Mouse (Mus musculus): ENCODE measurements around the gene Prkn. TPM values are rescaled to one million over a fixed set of nuclear protein-coding genes. Genes with fewer than 3 reads are reported as not detected.
A peak's percentile ranks its signal among the peaks of the same experiment; 100 is the strongest.

Prkn gene
- polyA plus RNA-seq, 1 experiment from 2014 or later, result 3.9 TPM

- Histone ChIP-seq H3K9me3 (ENCODE audit: control insufficient read depth, low read length) (no peaks in the 10 kb centered on the region; the same call in 1 of the 2 replicates), H3K9ac (replicated peaks; ENCODE audit: low read depth, low read length) (no peak overlapping the region), H3K4me3 (replicated peaks; ENCODE audit: low read length) (no peak overlapping the region), H3K27me3 (replicated peaks; ENCODE audit: control insufficient read depth, insufficient read depth, low read length) (no peaks in the 10 kb centered on the region; the same call in 1 of the 2 replicates), H3K27ac (ENCODE audit: low read length) (no peak overlapping the region), H3K4me1 (replicated peaks; ENCODE audit: control insufficient read depth, insufficient read depth, low read length) (no peaks in the 10 kb centered on the region; the same call in 1 of the 2 replicates), H3K4me2 (ENCODE audit: low read length) (no peak overlapping the region), H3K36me3 (ENCODE audit: control insufficient read depth, insufficient read depth) (no peaks in the 10 kb centered on the region)
- ATAC-seq, result no peak
- 32% methylated on average over 4 of the region's 4 CpGs for WGBS
These were observed 980.6 kb downstream of the Prkn start for GRCm38 (mm10) chr17:11820757-11821156.

GRCm38 (mm10) chr17:11829501-11829900, 989.3 kb downstream of the Prkn start:
- no peaks in the 10 kb centered on the region for H3K36me3 ChIP-seq (ENCODE audit: control insufficient read depth, insufficient read depth)
- no peak overlapping the region for H3K9ac ChIP-seq (replicated peaks; ENCODE audit: low read depth, low read length)
- H3K4me2 ChIP-seq (ENCODE audit: low read length), result no peak overlapping the region
- no peak overlapping the region for H3K27ac ChIP-seq (ENCODE audit: low read length)
- ATAC-seq, result no peak
- H3K4me1 ChIP-seq (replicated peaks; ENCODE audit: control insufficient read depth, insufficient read depth, low read length), result no peaks in the 10 kb centered on the region
- 72% methylated on average over 3 of the region's 3 CpGs for WGBS
- H3K27me3 ChIP-seq (replicated peaks; ENCODE audit: control insufficient read depth, insufficient read depth, low read length), result no peaks in the 10 kb centered on the region
- H3K9me3 ChIP-seq (ENCODE audit: control insufficient read depth, low read length), result no peaks in the 10 kb centered on the region; the same call in 1 of the 2 replicates
- H3K4me3 ChIP-seq (replicated peaks; ENCODE audit: low read length), result no peak overlapping the region

- ATAC-seq, result no peak
- Histone ChIP-seq H3K9ac (replicated peaks; ENCODE audit: low read depth, low read length) (no peak overlapping the region), H3K27me3 (replicated peaks; ENCODE audit: control insufficient read depth, insufficient read depth, low read length) (no peaks in the 10 kb centered on the region), H3K4me3 (replicated peaks; ENCODE audit: low read length) (no peak overlapping the region), H3K4me2 (ENCODE audit: low read length) (no peak overlapping the region), H3K9me3 (ENCODE audit: control insufficient read depth, low read length) (no peaks in the 10 kb centered on the region), H3K4me1 (replicated peaks; ENCODE audit: control insufficient read depth, insufficient read depth, low read length) (no peaks in the 10 kb centered on the region), H3K27ac (ENCODE audit: low read length) (no peak overlapping the region), H3K36me3 (ENCODE audit: control insufficient read depth, insufficient read depth) (no peaks in the 10 kb centered on the region)
- WGBS, result 95% methylated on average over 3 of the region's 3 CpGs
These were observed 996.9 kb downstream of the Prkn start for GRCm38 (mm10) chr17:11837121-11837520.

GRCm38 (mm10) chr17:11844436-11844835, 1004.3 kb downstream of the Prkn start:
- Histone ChIP-seq H3K9me3 (ENCODE audit: control insufficient read depth, low read length) (no peaks in the 10 kb centered on the region), H3K27ac (ENCODE audit: low read length) (no peak overlapping the region), H3K4me1 (replicated peaks; ENCODE audit: control insufficient read depth, insufficient read depth, low read length) (no peaks in the 10 kb centered on the region), H3K27me3 (replicated peaks; ENCODE audit: control insufficient read depth, insufficient read depth, low read length) (no peaks in the 10 kb centered on the region), H3K4me2 (ENCODE audit: low read length) (no peak overlapping the region), H3K9ac (replicated peaks; ENCODE audit: low read depth, low read length) (no peak overlapping the region), H3K36me3 (ENCODE audit: control insufficient read depth, insufficient read depth) (no peaks in the 10 kb centered on the region), H3K4me3 (replicated peaks; ENCODE audit: low read length) (no peak overlapping the region)
- no peak for ATAC-seq
- 92% methylated on average over 4 of the region's 4 CpGs for WGBS

GRCm38 (mm10) chr17:11844989-11845388, 1004.8 kb downstream of the Prkn start:
- H3K36me3 ChIP-seq (ENCODE audit: control insufficient read depth, insufficient read depth), result no peaks in the 10 kb centered on the region
- ATAC-seq, result no peak
- no peak overlapping the region for H3K4me3 ChIP-seq (replicated peaks; ENCODE audit: low read length)
- H3K4me1 ChIP-seq (replicated peaks; ENCODE audit: control insufficient read depth, insufficient read depth, low read length), result no peaks in the 10 kb centered on the region
- 87% methylated on average over 3 of the region's 3 CpGs for WGBS
- no peak overlapping the region for H3K4me2 ChIP-seq (ENCODE audit: low read length)
- H3K27ac ChIP-seq (ENCODE audit: low read length), result no peak overlapping the region
- no peak overlapping the region for H3K9ac ChIP-seq (replicated peaks; ENCODE audit: low read depth, low read length)
- H3K9me3 ChIP-seq (ENCODE audit: control insufficient read depth, low read length), result no peaks in the 10 kb centered on the region
- no peaks in the 10 kb centered on the region for H3K27me3 ChIP-seq (replicated peaks; ENCODE audit: control insufficient read depth, insufficient read depth, low read length)

GRCm38 (mm10) chr17:11845506-11845905, 1005.3 kb downstream of the Prkn start:
- 73% methylated on average over 2 of the region's 2 CpGs for WGBS
- H3K27me3 ChIP-seq (replicated peaks; ENCODE audit: control insufficient read depth, insufficient read depth, low read length), result no peaks in the 10 kb centered on the region
- no peaks in the 10 kb centered on the region for H3K36me3 ChIP-seq (ENCODE audit: control insufficient read depth, insufficient read depth)

GRCm38 (mm10) chr17:11854571-11854970, 1014.4 kb downstream of the Prkn start:
- no peak for ATAC-seq
- Histone ChIP-seq H3K9ac (replicated peaks; ENCODE audit: low read depth, low read length) (no peak overlapping the region), H3K27me3 (replicated peaks; ENCODE audit: control insufficient read depth, insufficient read depth, low read length) (no peaks in the 10 kb centered on the region), H3K4me2 (ENCODE audit: low read length) (no peak overlapping the region), H3K36me3 (ENCODE audit: control insufficient read depth, insufficient read depth) (no peaks in the 10 kb centered on the region), H3K27ac (ENCODE audit: low read length) (no peak overlapping the region), H3K4me1 (replicated peaks; ENCODE audit: control insufficient read depth, insufficient read depth, low read length) (no peaks in the 10 kb centered on the region), H3K4me3 (replicated peaks; ENCODE audit: low read length) (no peak overlapping the region), H3K9me3 (ENCODE audit: control insufficient read depth, low read length) (no peaks in the 10 kb centered on the region)
- whole genome bisulfite sequencing, result 82% methylated on average over 10 of the region's 10 CpGs

More at GRCm38 (mm10) chr17:11845506-11845905, 1005.3 kb downstream of the Prkn start:
- no peak overlapping the region for H3K27ac ChIP-seq (ENCODE audit: low read length)
- no peak for ATAC-seq
- no peak overlapping the region for H3K9ac ChIP-seq (replicated peaks; ENCODE audit: low read depth, low read length)
- H3K4me2 ChIP-seq (ENCODE audit: low read length), result no peak overlapping the region
- no peaks in the 10 kb centered on the region for H3K4me1 ChIP-seq (replicated peaks; ENCODE audit: control insufficient read depth, insufficient read depth, low read length)
- H3K9me3 ChIP-seq (ENCODE audit: control insufficient read depth, low read length), result no peaks in the 10 kb centered on the region
- H3K4me3 ChIP-seq (replicated peaks; ENCODE audit: low read length), result no peak overlapping the region

GRCm38 (mm10) chr17:11858772-11859405, 1018.7 kb downstream of the Prkn start:
- 68% methylated on average over 7 of the region's 7 CpGs for WGBS
- Histone ChIP-seq H3K9ac (replicated peaks; ENCODE audit: low read depth, low read length) (no peak overlapping the region), H3K4me3 (replicated peaks; ENCODE audit: low read length) (no peak overlapping the region), H3K4me1 (replicated peaks; ENCODE audit: control insufficient read depth, insufficient read depth, low read length) (no peaks in the 10 kb centered on the region), H3K9me3 (ENCODE audit: control insufficient read depth, low read length) (no peaks in the 10 kb centered on the region), H3K27me3 (replicated peaks; ENCODE audit: control insufficient read depth, insufficient read depth, low read length) (no peaks in the 10 kb centered on the region), H3K27ac (ENCODE audit: low read length) (no peak overlapping the region; the same call in 1 of the 2 replicates), H3K4me2 (ENCODE audit: low read length) (no peak overlapping the region), H3K36me3 (ENCODE audit: control insufficient read depth, insufficient read depth) (no peaks in the 10 kb centered on the region)
- peak; percentile 84 for ATAC-seq

- no peak for ATAC-seq
- Histone ChIP-seq H3K4me3 (replicated peaks; ENCODE audit: low read length) (no peak overlapping the region), H3K9ac (replicated peaks; ENCODE audit: low read depth, low read length) (no peak overlapping the region), H3K4me2 (ENCODE audit: low read length) (no peak overlapping the region), H3K9me3 (ENCODE audit: control insufficient read depth, low read length) (no peaks in the 10 kb centered on the region), H3K27ac (ENCODE audit: low read length) (no peak overlapping the region), H3K27me3 (replicated peaks; ENCODE audit: control insufficient read depth, insufficient read depth, low read length) (no peaks in the 10 kb centered on the region), H3K36me3 (ENCODE audit: control insufficient read depth, insufficient read depth) (no peaks in the 10 kb centered on the region), H3K4me1 (replicated peaks; ENCODE audit: control insufficient read depth, insufficient read depth, low read length) (no peaks in the 10 kb centered on the region)
- WGBS, result 86% methylated on average over 6 of the region's 6 CpGs
These were observed 1021.0 kb downstream of the Prkn start for GRCm38 (mm10) chr17:11861178-11861577.

GRCm38 (mm10) chr17:11862360-11862759, 1022.2 kb downstream of the Prkn start:
- Histone ChIP-seq H3K27me3 (replicated peaks; ENCODE audit: control insufficient read depth, insufficient read depth, low read length) (no peaks in the 10 kb centered on the region), H3K36me3 (ENCODE audit: control insufficient read depth, insufficient read depth) (no peaks in the 10 kb centered on the region), H3K4me1 (replicated peaks; ENCODE audit: control insufficient read depth, insufficient read depth, low read length) (no peaks in the 10 kb centered on the region), H3K9me3 (ENCODE audit: control insufficient read depth, low read length) (no peaks in the 10 kb centered on the region), H3K9ac (replicated peaks; ENCODE audit: low read depth, low read length) (no peak overlapping the region), H3K4me3 (replicated peaks; ENCODE audit: low read length) (no peak overlapping the region), H3K27ac (ENCODE audit: low read length) (no peak overlapping the region), H3K4me2 (ENCODE audit: low read length) (no peak overlapping the region)
- WGBS, result 87% methylated on average over 2 of the region's 2 CpGs
- ATAC-seq, result no peak

Measured in forebrain, embryonic 16.5 days (tissue).